In genomic region chr2:166140427-166140826, GRCm38 (mm10) we compare ENCODE assay signal across 9 mouse cellular contexts. TPM values are rescaled to one million over a fixed set of nuclear protein-coding genes. Genes with fewer than 3 reads are reported as not detected.
A peak's percentile ranks its signal among the peaks of the same experiment; 100 is the strongest.
DNase-seq lines count a peak whose midpoint lies in the region; ATAC-seq and TF ChIP-seq lines count a peak whose summit lies in the region.
"Had no signal": no experiment of that assay in that cellular context is flagged by ENCODE, and none has a peak within 500 bp of the region (broad histone marks: within the 10 kb centered on the region; RNA-seq: fewer than 3 reads in every experiment).

No protein-coding gene starts in this region.

- no peak overlapping the region for H3K4me3 ChIP-seq in layer of hippocampus, adult 2 months
- H3K4me3 ChIP-seq: limb, embryonic 13.5 days had no signal

- TF ChIP-seq CTCF in layer of hippocampus, adult 2 months (conservative IDR thresholded peaks at IDR 0.05) = no peak

- peak; percentile 74 for ATAC-seq in common myeloid progenitor, adult 5-6 weeks (replicated peaks; ENCODE audit: low read depth, poor library complexity, severe bottlenecking)

- peak overlapping the region; percentile 24; the same call in 1 of the 2 replicates for H3K27ac ChIP-seq in layer of hippocampus, adult 2 months
- H3K27ac ChIP-seq: limb, embryonic 13.5 days had no signal

- DNase-seq in layer of hippocampus, adult 2 months (ENCODE audit: low spot score in 2 of 2) = no peak
- no peak for DNase-seq in layer of hippocampus, postnatal 14 days (ENCODE audit: low spot score in 2 of 2)
- peak; percentile 89 for DNase-seq in heart, postnatal 4 days
- peak; percentile 60 to 74 for DNase-seq in lung, postnatal 4 days
- DNase-seq in embryo, embryonic 10.5 days (ENCODE audit: low spot score) = no peak
- DNase-seq in T-cell, adult 2 months (ENCODE audit: low spot score) = no peak
- no peak for DNase-seq in Muller cell, postnatal 12 days (ENCODE audit: inconsistent ontology term)

RNA-seq across cellular contexts. Expression of gene Sulf2, which starts 15.0 kb away (rescaled TPM):
- total RNA-seq in layer of hippocampus, adult 2 months (2021) = 100 to 1,000 TPM in 1 of 2 experiments, 10 to 100 TPM in 1; 93.2 to 114 TPM
- 100 to 1,000 TPM; 198 to 202 TPM for total RNA-seq in layer of hippocampus, postnatal 14 days (2021)
- 0.41 and 1.1 TPM in 2 replicates for total RNA-seq in common myeloid progenitor, adult 5-6 weeks (2017)
- total RNA-seq in heart, postnatal 4 days (2021) = 100 to 1,000 TPM; 124 to 129 TPM

Comparison
In these comparisons a context has a peak if more than half of its experiments do, and no peak if none do; other contexts are left out.
1. DNase-seq: peak in heart, postnatal 4 days (single experiment) and lung, postnatal 4 days (2 of 2); none in layer of hippocampus, adult 2 months (0 of 2), layer of hippocampus, postnatal 14 days (0 of 2), embryo, embryonic 10.5 days (single experiment), T-cell, adult 2 months (single experiment) and Muller cell, postnatal 12 days (single experiment).
2. RNA of gene Sulf2, which starts 15.0 kb away (total RNA-seq): 198 to 202 TPM in layer of hippocampus, postnatal 14 days, 124 to 129 TPM in heart, postnatal 4 days and 93.2 to 114 TPM in layer of hippocampus, adult 2 months; 0.41 to 1.1 TPM in common myeloid progenitor, adult 5-6 weeks; every median in the first group is over 10 times any median in the second.